18 mouse cellular contexts compared by ENCODE assay signal in genomic region chr17:45798996-45799395, GRCm38 (mm10).
DNase-seq lines count a peak whose midpoint lies in the region; ATAC-seq and TF ChIP-seq lines count a peak whose summit lies in the region.
"Had no signal": no experiment of that assay in that cellular context is flagged by ENCODE, and none has a peak within 500 bp of the region (broad histone marks: within the 10 kb centered on the region; RNA-seq: fewer than 3 reads in every experiment).

No protein-coding gene starts in this region.

- no peak for ATAC-seq in megakaryocyte, adult 5-6 weeks (ENCODE audit: poor library complexity, severe bottlenecking)
- ATAC-seq: activated CD4-positive, CD25-positive, alpha-beta regulatory T cell, adult 4 months; forebrain, embryonic 16.5 days; intestine, embryonic 15.5 days; liver, embryonic 12.5 days; Patski had no signal

- intact Hi-C loops in gastrocnemius, adult 2 months (cut with DNase I) = loop anchor here (5.0 kb wide), 1 partner anchor 52 kb away; no protein-coding TSS in a partner anchor
- intact Hi-C loops in left cerebral cortex, postnatal 14 days (cut with DNase I) = no loop called here

- peaks cover 18% of the 10 kb centered on the region for H3K9me3 ChIP-seq in megakaryocyte, embryonic 14.5 days
- H3K9me3 ChIP-seq: intestine, embryonic 15.5 days had no signal

- DNase-seq in gastrocnemius, adult 2 months = no peak
- DNase-seq in gastrocnemius, adult 8-10 months (ENCODE audit: low spot score in 2 of 2) = no peak
- peak; percentile 27 to 32 for DNase-seq in left cerebral cortex, postnatal 14 days (ENCODE audit: low spot score in 2 of 2)
- DNase-seq in urinary bladder, postnatal 4 days (ENCODE audit: low spot score in 2 of 2) = no peak
- DNase-seq in thymus, postnatal 10 days (ENCODE audit: low spot score in 2 of 2) = no peak
- DNase-seq: adrenal gland, postnatal 25 days; B cell, adult 2 months; cerebellum, adult 2 months; gastrocnemius, postnatal 14 days; lung, embryonic 14.5 days had no signal

- peaks cover 18% of the 10 kb centered on the region for H3K27me3 ChIP-seq in megakaryocyte, embryonic 14.5 days (replicated peaks)
- H3K27me3 ChIP-seq: intestine, embryonic 15.5 days; kidney, embryonic 15.5 days; Patski had no signal

- TF ChIP-seq CTCF in gastrocnemius, adult 2 months (IDR thresholded peaks at IDR 0.05) = no peak

- H3K4me3 ChIP-seq in gastrocnemius, adult 2 months = no peak overlapping the region
- H3K4me3 ChIP-seq in megakaryocyte, embryonic 14.5 days (replicated peaks) = peak overlapping the region; percentile 59
- H3K4me3 ChIP-seq: intestine, embryonic 15.5 days; kidney, embryonic 15.5 days; liver, embryonic 12.5 days had no signal

- H3K4me1 ChIP-seq in megakaryocyte, embryonic 14.5 days = peaks cover 30% of the 10 kb centered on the region
- H3K4me1 ChIP-seq: intestine, embryonic 15.5 days; liver, embryonic 12.5 days had no signal

- H3K36me3 ChIP-seq in megakaryocyte, embryonic 14.5 days (replicated peaks; ENCODE audit: low read length) = peaks cover 6% of the 10 kb centered on the region
- H3K36me3 ChIP-seq: intestine, embryonic 15.5 days; kidney, embryonic 15.5 days; liver, embryonic 12.5 days had no signal

- H3K27ac ChIP-seq in gastrocnemius, adult 2 months = peak overlapping the region; percentile 92
- H3K27ac ChIP-seq: intestine, embryonic 15.5 days; kidney, embryonic 15.5 days; liver, embryonic 12.5 days had no signal

Comparison
In these comparisons a context has a peak if more than half of its experiments do, and no peak if none do; other contexts are left out.
1. DNase-seq: peak in left cerebral cortex, postnatal 14 days (2 of 2); none in gastrocnemius, adult 2 months (single experiment), gastrocnemius, adult 8-10 months (0 of 2), urinary bladder, postnatal 4 days (0 of 2) and thymus, postnatal 10 days (0 of 2).